Mouse (Mus musculus) limb, embryonic 12.5 days (tissue): ENCODE measurements around the gene Pnma5. TPM values are rescaled to one million over a fixed set of nuclear protein-coding genes. Genes with fewer than 3 reads are reported as not detected.
"Not testable (repeated sequence)": the region's sequence is repeated elsewhere in the genome, so short reads cannot be mapped to it uniquely, and the experiment has no call there.

Experiments
- ATAC-seq: fragments of 200-750 bp; cut with Nextera tagmentation; 2 replicates; pipeline ENCODE4 v1.8.0; 2017; ENCODE audit warnings: low read depth, moderate TSS enrichment; ENCODE audit not compliant: insufficient number of reproducible peaks, insufficient read depth, low FRiP score, low TSS enrichment
- H3K27ac ChIP-seq: fragments of 300-500 bp; sonication (generic); 2 replicates; pipeline ENCODE4 v1.5.1; 2016; ENCODE audit warnings: mild to moderate bottlenecking, moderate library complexity
- H3K27me3 ChIP-seq: fragments of 300-500 bp; sonication (generic); 2 replicates; pipeline ENCODE4 v1.6.1; 2016; ENCODE audit warnings: mild to moderate bottlenecking, moderate library complexity
- H3K36me3 ChIP-seq: fragments of 300-500 bp; sonication (generic); 2 replicates; pipeline ENCODE4 v1.6.1; 2016; ENCODE audit warnings: mild to moderate bottlenecking, moderate library complexity
- H3K4me1 ChIP-seq: fragments of 300-500 bp; sonication (generic); replicated peaks from 2 replicates; pipeline ENCODE4 v1.6.1; 2016
- H3K4me2 ChIP-seq: fragments of 300-500 bp; sonication (generic); 2 replicates; pipeline ENCODE4 v1.6.1; 2016; ENCODE audit warnings: mild to moderate bottlenecking, moderate library complexity
- H3K4me3 ChIP-seq: fragments of 300-500 bp; sonication (generic); replicated peaks from 2 replicates; pipeline ENCODE4 v1.5.1; 2016; ENCODE audit warnings: mild to moderate bottlenecking
- H3K9ac ChIP-seq: fragments of 300-500 bp; sonication (generic); replicated peaks from 2 replicates; pipeline ENCODE4 v1.6.1; 2016; ENCODE audit warnings: mild to moderate bottlenecking, moderate library complexity
- H3K9me3 ChIP-seq: fragments of 300-500 bp; sonication (generic); 2 replicates; pipeline ENCODE4 v1.6.1; 2016; ENCODE audit warnings: mild to moderate bottlenecking, moderate library complexity
- WGBS: fragments of 180-500 bp; shearing (Covaris S2); methylation state at CpG from one replicate; pipeline ENCODE4 v1.1.7; 2016; 5-methylcytosine and 5-hydroxymethylcytosine counted together
- polyA plus RNA-seq: library from polyadenylated mRNA; unstranded; fragments of >200 nt; fragmentation: Nextera tagmentation; extraction: Ambion mirVana; gene quantifications from 2 replicates; pipeline ENCODE4 v1.2.1, GENCODE M21; 2016

Pnma5 gene
- polyA plus RNA-seq: 0.09 and 0.15 TPM in 2 replicates

GRCm38 (mm10) chrX:73037003-73037402 is at the start of gene Pnma5:
Gene Pnma5 (minus strand): TSS chrX:73037103.
- Histone ChIP-seq H3K9ac (no peak within 1 kb of the TSS), H3K36me3 (no peaks in the 10 kb centered on the region), H3K4me3 (no peak within 1 kb of the TSS), H3K27me3 (peaks cover 14% of the 10 kb centered on the region), H3K4me1 (no peaks in the 10 kb centered on the region), H3K9me3 (no peaks in the 10 kb centered on the region), H3K27ac (no peak within 1 kb of the TSS), H3K4me2 (no peak within 1 kb of the TSS)
- ATAC-seq: no peak
- 85% methylated on average over 1 of the region's 1 CpGs for WGBS

- not testable (repeated sequence) for H3K4me2 ChIP-seq, H3K9me3 ChIP-seq, ATAC-seq, H3K4me1 ChIP-seq, H3K36me3 ChIP-seq, H3K9ac ChIP-seq, H3K27ac ChIP-seq, H3K4me3 ChIP-seq, H3K27me3 ChIP-seq
- WGBS: 80% methylated on average over 19 of the region's 19 CpGs
Observed at GRCm38 (mm10) chrX:73082267-73083055, 45.6 kb upstream of the Pnma5 start, which contains the start of gene Xlr4a. Gene Xlr4a (minus strand): TSS chrX:73082478.

- not testable (repeated sequence) for ATAC-seq, H3K36me3 ChIP-seq, H3K27ac ChIP-seq, H3K9me3 ChIP-seq, H3K4me1 ChIP-seq, H3K9ac ChIP-seq, H3K4me2 ChIP-seq, H3K4me3 ChIP-seq
- 40% methylated on average over 1 of the region's 5 CpGs for WGBS
- peaks cover 20% of the 10 kb centered on the region for H3K27me3 ChIP-seq
Observed at GRCm38 (mm10) chrX:73066765-73067312, 29.9 kb upstream of the Pnma5 start.

- Histone ChIP-seq H3K27me3 (peaks cover 20% of the 10 kb centered on the region), H3K9me3 (no peaks in the 10 kb centered on the region), H3K4me1 (no peaks in the 10 kb centered on the region), H3K27ac (no peak within 1 kb of the TSS), H3K36me3 (no peaks in the 10 kb centered on the region), H3K4me2 (peak within 1 kb of the TSS; percentile 51), H3K4me3 (peak within 1 kb of the TSS; percentile 26), H3K9ac (no peak within 1 kb of the TSS; the same call in 1 of the 2 replicates)
- WGBS: 33% methylated on average over 7 of the region's 7 CpGs
- ATAC-seq: peak; percentile 37; the same call in 1 of the 2 replicates
Observed at GRCm38 (mm10) chrX:73064415-73064793, 27.5 kb upstream of the Pnma5 start, which contains the start of gene Pnma3. Gene Pnma3 (plus strand): TSS chrX:73064787.

- Histone ChIP-seq H3K4me2 (peak overlapping the region; percentile 51), H3K27ac (no peak overlapping the region), H3K36me3 (no peaks in the 10 kb centered on the region), H3K9me3 (no peaks in the 10 kb centered on the region), H3K4me3 (peak overlapping the region; percentile 26), H3K27me3 (peaks cover 20% of the 10 kb centered on the region), H3K4me1 (no peaks in the 10 kb centered on the region), H3K9ac (no peak overlapping the region; the same call in 1 of the 2 replicates)
- ATAC-seq: peak; percentile 42; the same call in 1 of the 2 replicates
- 34% methylated on average over 24 of the region's 24 CpGs for WGBS
Observed at GRCm38 (mm10) chrX:73063512-73064414, 26.9 kb upstream of the Pnma5 start.

GRCm38 (mm10) chrX:73062323-73062722 is 25.4 kb upstream of the Pnma5 start:
- Histone ChIP-seq H3K4me1 (no peaks in the 10 kb centered on the region), H3K27ac (no peak overlapping the region), H3K27me3 (peaks cover 20% of the 10 kb centered on the region), H3K9ac (no peak overlapping the region), H3K36me3 (no peaks in the 10 kb centered on the region), H3K9me3 (no peaks in the 10 kb centered on the region), H3K4me3 (no peak overlapping the region), H3K4me2 (no peak overlapping the region)
- ATAC-seq: no peak
- 44% methylated on average over 5 of the region's 5 CpGs for WGBS

GRCm38 (mm10) chrX:73061528-73061927 is 24.6 kb upstream of the Pnma5 start:
- no peak overlapping the region for H3K4me2 ChIP-seq
- H3K27me3 ChIP-seq: peaks cover 20% of the 10 kb centered on the region
- H3K4me1 ChIP-seq: no peaks in the 10 kb centered on the region
- no peaks in the 10 kb centered on the region for H3K36me3 ChIP-seq
- no peaks in the 10 kb centered on the region for H3K9me3 ChIP-seq
- H3K27ac ChIP-seq: no peak overlapping the region
- no peak overlapping the region for H3K9ac ChIP-seq
- WGBS: 88% methylated on average over 1 of the region's 1 CpGs
- ATAC-seq: no peak
- no peak overlapping the region for H3K4me3 ChIP-seq

- WGBS: 10% methylated on average over 14 of the region's 14 CpGs
- H3K9ac ChIP-seq: no peak overlapping the region
- no peaks in the 10 kb centered on the region for H3K36me3 ChIP-seq
- H3K4me2 ChIP-seq: peak overlapping the region; percentile 41
- no peak overlapping the region for H3K27ac ChIP-seq
- H3K4me1 ChIP-seq: no peaks in the 10 kb centered on the region
- peak; percentile 92 for ATAC-seq
- no peaks in the 10 kb centered on the region for H3K27me3 ChIP-seq
- H3K4me3 ChIP-seq: no peak overlapping the region
- H3K9me3 ChIP-seq: no peaks in the 10 kb centered on the region
Observed at GRCm38 (mm10) chrX:73053860-73054563, 17.1 kb upstream of the Pnma5 start.

- WGBS: 87% methylated on average over 12 of the region's 12 CpGs
- Histone ChIP-seq H3K27me3 (peaks cover 14% of the 10 kb centered on the region), H3K9me3 (no peaks in the 10 kb centered on the region)
Observed at GRCm38 (mm10) chrX:73039666-73040065, 2.8 kb upstream of the Pnma5 start.

GRCm38 (mm10) chrX:73038831-73039230 is 1.9 kb upstream of the Pnma5 start:
- no peak overlapping the region for H3K4me2 ChIP-seq
- no peak overlapping the region for H3K9ac ChIP-seq
- H3K4me1 ChIP-seq: no peaks in the 10 kb centered on the region
- ATAC-seq: no peak
- no peak overlapping the region for H3K4me3 ChIP-seq
- H3K36me3 ChIP-seq: no peaks in the 10 kb centered on the region
- no peaks in the 10 kb centered on the region for H3K9me3 ChIP-seq
- H3K27ac ChIP-seq: no peak overlapping the region
- H3K27me3 ChIP-seq: peaks cover 14% of the 10 kb centered on the region
- WGBS: 76% methylated on average over 8 of the region's 8 CpGs

More at GRCm38 (mm10) chrX:73039666-73040065, 2.8 kb upstream of the Pnma5 start:
- H3K36me3 ChIP-seq: no peaks in the 10 kb centered on the region
- no peak overlapping the region for H3K9ac ChIP-seq
- H3K4me1 ChIP-seq: no peaks in the 10 kb centered on the region
- no peak overlapping the region for H3K4me3 ChIP-seq
- H3K4me2 ChIP-seq: no peak overlapping the region
- ATAC-seq: no peak
- no peak overlapping the region for H3K27ac ChIP-seq
